Mouse (Mus musculus) heart, postnatal 10 days (tissue): ENCODE measurements at regions not wholly inside any gene's neighbourhood (a gene's known extent, or its start where the extent isn't known, plus 50 kb on each side); places are given as distances from the start of the nearest gene placed in this dataset.
"Not testable (repeated sequence)": the region's sequence is repeated elsewhere in the genome, so short reads cannot be mapped to it uniquely, and the experiment has no call there.

Experiments
- DNase-seq, 2 experiments: peaks; one replicate each; pipeline ENCODE4 v3.0.0; 2021
- intact Hi-C: fragments of 180-260 bp; cut with DNase I; formaldehyde crosslinking; loops from one replicate; pipeline ENCODE4 v1.15.1; 2025

DNA sequence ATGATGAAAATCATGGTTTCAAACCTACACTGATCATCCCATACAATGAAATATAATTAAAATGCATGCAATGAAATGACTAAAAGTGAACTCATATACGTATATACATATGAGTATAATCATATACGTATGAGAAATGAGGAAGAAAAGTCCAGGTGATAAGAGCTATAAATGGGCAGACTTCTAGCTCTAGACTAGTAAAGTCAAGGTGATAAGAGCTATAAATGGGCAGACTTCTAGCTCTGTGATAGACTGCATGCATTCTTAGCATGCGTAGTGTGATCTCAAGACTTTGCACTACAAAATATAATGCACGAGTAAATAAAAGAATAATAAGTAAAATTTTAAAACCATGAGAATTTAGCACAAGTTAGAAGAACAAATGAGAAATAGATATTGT is 606.2 kb upstream of the Gpc5 start:
- intact Hi-C loops, result no loop called here
- no peak for DNase-seq

DNA sequence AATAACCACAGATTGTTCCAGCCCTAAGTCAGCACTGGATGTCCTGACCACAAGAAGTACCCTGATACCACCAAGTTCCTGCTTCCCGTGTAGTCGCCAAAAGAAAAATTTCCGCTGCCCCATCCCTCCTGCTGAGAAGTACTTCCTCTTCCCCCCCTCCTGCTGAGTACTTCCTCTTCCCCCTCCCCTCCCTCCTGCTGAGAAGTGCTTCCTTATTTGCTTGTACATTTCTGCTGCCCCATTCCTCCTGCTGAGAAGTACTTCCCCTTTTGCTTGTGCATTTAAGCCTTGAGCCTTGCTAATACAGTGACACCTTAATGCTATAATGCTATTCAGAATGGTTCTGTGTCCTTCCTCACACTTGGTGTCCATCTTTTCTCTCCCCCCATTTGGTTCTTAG is 598.6 kb upstream of the Gpc5 start:
- DNase-seq, intact Hi-C loops: not testable (repeated sequence)

DNA sequence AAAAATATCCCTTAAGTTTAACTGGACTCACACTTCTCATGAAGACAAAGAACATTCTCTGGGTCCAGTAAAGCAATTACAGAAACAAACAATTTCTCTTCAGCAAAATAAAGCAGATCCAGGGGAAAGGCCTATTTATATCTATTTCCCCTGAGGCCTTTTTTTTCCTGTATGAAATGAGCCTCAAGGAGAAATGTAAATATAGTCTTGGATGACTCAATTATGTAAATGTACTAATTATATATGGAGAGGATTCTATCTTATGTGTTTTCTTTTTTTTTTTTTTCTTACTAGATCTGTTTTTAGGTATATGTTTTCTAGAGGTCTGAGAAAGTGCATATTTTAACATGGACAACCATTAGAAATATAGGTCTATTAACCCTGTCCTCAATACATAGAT is 587.0 kb upstream of the Gpc5 start:
- intact Hi-C loops, result no loop called here
- DNase-seq, result no peak

DNA sequence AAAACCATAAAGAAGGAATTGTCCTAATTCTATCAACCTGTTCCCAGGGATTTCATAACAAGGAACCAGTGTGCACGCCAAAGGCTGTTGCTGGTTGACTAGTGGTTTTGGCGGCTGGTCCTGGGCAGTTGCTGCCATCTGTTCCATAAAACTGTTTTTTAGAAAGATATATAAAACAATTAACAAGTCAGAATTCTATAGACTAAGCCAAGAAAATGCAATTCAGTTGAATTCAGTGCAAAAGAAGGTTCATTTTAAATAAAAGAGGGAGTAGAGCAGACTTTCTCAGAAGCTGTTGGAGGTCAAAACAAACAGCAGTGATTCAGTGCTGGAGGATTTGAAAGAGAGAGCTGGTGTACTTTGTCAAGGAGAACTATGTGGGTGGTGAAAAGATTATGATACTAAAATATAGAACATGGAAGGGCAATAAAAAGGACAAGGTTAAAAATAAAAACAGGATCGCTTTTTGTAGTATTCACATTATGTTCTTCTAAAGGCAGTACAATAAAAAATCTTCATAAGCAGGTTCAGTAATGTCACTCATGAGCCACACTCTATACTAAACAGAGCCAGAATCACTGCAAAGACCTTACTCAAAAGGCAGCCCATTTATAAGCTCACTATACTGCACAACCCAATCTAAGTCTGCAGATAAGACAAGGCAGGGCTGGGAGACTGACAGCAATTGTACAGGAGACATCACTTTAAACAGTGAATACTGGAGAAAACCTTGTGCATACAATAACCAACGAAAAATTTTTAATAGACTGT is 543.9 kb upstream of the Gpc5 start:
- no peak for DNase-seq
- intact Hi-C loops, result no loop called here

DNA sequence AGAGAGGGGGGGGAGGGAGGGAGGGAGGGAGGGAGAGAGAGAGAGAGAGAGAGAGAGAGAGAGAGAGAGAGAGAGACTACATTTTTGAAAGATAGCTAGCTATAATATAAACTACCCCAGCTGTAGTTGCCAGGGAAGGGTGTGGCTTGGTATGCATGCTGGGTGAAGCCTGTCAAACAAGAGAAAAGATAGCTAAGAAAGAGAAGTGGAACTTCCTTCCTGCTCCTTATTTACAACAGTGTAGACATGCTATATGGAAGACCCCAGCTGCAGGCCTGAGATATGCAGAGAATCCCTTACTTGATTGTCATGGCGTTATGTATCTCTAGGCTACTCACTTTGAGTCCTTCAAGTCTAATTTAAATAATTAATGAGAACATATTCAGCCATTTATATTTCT is 542.9 kb upstream of the Gpc5 start:
- DNase-seq, result no peak
- intact Hi-C loops, result no loop called here

DNA sequence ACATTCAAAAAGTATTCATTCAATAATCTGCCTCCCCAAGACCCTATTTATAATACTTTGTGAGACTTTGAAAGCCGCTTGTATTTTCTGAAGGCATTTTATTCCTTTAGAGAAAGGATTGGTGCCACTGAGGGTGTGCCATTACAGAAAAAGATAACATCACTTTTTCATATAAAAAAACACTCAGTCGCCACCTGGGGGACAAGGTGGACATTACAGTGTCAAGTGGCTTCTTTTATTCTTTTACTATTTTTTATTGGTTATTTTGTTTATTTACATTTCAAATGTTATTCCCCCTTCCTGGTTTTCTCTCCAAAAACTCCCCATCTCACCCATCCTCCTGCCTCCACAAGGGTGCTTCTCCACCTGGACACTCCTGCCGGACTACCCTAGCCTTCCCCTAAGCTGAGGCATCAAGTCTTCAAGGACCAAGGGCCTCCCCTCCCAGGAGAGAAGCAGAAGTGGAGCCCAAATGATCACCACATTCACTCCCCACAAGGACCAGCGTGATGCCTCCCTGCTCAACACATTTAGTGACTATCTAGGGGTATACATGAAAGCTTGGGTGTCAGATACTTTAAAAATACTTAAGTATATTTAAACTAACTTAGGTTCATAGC is 525.5 kb upstream of the Gpc5 start:
- DNase-seq, result no peak
- intact Hi-C loops, result no loop called here

DNA sequence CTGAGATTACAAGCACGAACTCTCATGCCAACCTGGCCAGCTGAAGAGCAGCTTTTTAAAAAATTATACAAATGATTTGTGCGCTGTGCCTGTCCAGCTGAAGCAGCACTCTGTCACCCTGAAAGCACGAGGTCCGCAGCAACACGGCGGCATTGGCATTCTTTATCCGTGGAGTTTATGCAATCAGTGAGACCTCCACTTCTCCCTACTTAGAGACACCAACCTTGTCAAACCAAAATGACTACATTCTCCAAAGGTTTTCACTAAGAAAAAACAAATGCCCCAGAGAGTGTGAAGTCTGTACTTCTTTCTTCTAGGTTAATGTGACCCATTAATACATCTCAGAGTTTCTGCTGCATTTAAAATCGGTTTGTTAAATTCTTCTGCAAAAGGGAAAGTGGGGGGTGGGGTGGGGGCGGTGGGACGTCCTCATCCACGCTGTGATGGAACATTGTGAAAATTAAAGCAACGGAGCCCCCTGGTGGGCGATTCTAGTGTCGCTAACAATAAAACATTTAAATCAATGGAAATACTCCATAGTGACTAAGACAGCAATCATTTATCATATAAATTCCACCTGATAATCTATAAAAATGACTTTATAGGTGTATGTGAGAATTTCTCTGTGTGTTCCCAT is 524.2 kb upstream of the Gpc5 start:
- intact Hi-C loops, result no loop called here
- peak; percentile 27 to 51 for DNase-seq

DNA sequence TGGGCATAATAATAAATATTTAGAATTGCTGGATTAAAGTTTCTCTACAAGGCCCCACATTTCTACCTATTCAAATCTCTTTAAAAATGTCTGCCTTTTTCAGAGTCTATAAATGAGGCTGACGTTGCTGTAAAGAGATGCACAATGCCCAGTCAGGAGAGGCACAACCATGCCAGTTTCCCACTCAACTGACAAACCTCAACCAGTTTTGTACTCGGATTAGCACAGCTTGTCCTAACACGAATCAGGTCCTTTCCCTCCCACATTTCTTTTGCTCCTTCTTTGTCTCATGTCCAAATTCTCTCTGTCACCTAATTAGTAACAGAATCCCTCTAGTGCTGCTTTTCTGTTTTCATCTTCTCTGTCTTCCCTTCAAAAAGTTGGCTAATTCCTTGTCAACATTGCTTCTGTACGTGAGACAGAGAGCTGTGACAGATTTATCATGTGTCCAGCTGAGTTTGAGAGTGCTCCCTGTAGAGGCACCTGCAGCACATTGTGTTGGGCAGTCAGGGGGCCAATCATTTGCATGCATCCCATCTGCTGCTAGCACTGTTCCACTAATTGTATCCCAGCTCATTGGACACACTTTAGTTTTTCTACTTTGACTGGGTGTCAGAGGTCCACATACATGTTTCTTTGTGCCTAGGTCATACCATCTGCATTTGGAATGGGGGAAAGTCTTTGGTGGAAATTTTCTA is 504.5 kb upstream of the Gpc5 start:
- no peak for DNase-seq
- intact Hi-C loops, result no loop called here

DNA sequence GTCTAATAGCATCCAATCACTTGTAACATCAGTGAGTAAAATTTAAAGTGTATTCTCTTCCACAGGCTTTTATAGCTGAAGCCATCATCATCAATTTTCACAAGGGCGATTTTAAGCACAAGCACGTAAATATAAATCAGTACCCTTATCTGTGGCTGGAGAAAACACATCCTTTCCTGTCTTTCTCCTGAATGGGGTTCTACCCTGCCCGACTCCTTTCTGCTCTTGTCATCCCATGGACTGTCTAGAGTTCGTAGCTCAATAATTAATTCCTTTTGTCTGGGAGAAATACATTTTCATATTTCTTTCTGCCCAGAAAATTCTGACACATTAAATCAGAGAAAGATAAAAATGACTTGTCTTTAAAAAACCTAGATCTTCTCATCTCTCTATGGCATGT is 482.7 kb upstream of the Gpc5 start:
- DNase-seq, result no peak
- intact Hi-C loops, result no loop called here

DNA sequence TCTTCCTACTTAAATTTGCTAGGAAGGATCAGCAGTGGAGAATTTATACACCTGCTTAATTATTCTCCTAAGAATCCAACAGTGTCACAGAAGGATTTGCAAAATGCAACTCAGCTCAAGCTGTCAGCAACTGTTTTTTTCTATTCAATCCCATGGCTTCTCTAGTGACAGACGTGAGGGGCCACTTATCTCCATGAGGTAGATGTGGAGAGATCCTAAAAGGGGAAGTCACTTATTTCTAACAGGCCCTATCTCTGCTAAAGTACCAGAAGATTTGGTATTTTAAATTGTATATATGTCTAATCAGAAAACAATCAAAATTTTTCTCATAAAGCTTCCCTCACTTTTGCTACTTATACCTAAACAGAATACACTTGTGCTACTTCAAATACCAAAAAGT is 479.6 kb upstream of the Gpc5 start:
- intact Hi-C loops, result no loop called here
- no peak for DNase-seq

DNA sequence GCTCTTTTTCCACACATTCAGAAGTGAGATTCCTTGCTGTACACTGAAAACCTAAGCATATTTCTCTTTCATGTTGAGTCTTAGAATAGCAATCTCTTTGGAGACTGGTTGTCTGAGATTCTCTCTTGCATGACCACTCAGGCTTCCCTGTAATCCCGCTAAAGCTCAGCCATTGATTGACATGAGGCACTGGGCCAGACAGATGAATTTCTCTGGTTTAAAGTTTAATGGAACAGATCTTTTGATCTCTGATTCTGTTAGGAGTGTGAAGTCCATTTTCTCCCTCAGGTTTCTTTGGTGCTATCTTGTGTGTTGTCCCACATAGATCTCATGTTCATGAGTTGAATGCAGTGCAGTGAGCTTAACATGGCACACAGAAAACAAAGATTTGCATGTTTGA is 435.4 kb upstream of the Gpc5 start:
- intact Hi-C loops, result no loop called here
- no peak for DNase-seq

DNA sequence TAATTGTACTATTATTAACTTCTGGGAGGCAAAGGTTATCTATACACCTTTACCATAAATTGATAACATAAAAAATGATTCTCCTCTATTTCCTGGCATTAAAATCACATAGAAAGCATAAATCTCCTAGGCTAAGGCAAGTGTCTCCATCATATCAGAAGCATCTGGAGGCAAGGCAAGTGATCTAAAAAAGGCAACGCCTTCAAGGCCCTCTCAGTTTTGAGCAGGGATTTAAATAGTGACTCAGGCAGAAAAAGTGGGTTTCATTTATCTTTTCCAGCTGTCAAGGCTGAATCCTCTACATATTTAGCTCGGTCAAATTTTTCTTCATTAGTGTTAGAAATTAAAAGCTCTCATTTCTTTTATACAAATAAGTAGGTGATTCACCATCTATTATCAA is 430.0 kb upstream of the Gpc5 start:
- no peak for DNase-seq
- intact Hi-C loops, result no loop called here

DNA sequence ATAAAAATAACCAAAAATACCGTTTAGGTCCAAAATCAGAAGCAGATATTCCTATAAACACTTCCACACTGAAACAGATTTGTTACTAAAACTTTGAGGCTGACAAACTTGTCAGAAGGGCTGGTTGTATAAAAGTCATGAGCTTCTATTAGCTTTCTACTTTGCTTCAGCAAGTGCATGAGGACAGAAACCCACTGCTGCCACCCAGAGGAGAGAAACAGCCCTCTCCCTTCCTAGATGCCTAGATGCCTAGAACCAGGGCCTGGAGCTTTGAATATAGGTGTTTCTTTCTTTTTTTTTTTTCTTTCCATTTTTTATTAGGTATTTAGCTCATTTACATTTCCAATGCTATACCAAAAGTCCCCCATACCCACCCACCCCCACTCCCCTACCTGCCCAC is 406.9 kb upstream of the Gpc5 start:
- no peak for DNase-seq
- intact Hi-C loops, result no loop called here

DNA sequence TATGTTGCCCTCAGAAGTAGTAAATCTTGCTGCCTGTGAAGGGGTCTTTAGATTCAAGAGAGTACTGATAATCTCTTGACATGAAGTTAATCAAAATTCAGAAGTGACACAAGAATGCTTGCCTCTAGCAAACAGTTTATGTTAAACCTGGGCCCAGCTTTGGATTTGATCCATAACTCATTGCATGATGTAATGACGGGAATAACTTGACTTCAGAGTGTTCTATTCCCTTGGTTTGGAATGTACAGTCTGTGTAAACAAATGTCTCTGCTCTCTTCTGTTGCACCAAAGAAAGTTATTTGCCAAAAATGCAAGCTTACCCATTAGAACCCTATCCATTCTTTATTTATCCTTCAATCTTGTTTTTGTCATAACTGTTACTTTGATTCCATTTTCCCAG is 397.1 kb upstream of the Gpc5 start:
- no peak for DNase-seq
- intact Hi-C loops, result no loop called here

DNA sequence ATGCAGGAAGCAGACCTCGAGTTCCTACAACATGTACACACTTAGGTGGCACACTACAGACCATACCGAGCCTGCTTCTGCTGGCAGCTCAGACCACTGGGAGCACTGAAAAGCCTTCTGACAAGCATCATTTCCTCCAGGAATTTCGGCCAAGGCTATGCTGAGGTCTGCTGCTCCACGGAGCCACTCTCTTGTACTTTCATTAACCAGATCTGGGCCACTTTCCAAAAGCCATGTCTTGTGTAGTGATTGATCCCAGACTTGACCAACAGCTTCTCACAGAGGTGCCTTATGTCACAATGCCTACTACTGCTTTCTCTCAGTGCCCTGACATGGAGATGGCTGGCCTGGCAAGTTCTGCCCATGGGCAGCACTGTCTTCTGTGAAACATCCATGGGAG is 394.5 kb upstream of the Gpc5 start:
- no peak for DNase-seq
- intact Hi-C loops, result no loop called here

DNA sequence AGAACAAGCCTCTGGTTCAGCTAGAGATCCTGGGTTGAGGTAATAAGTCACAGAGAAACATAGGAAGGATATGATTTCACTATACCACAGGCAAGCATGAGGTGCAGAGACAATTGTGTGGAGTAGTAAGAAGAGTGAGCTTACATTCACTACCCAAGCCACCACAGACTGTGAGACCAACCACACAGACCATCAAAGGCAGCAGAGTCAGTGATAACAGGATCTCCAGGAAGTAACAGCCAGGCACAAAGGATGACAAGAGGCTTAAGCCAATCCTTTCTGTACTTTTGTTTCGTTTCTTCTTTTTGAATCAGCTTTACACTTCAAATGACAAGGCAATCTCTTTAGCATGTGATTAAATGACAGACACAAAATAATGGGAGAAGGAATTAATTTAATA is 368.9 kb upstream of the Gpc5 start:
- intact Hi-C loops, result no loop called here
- DNase-seq, result no peak

DNA sequence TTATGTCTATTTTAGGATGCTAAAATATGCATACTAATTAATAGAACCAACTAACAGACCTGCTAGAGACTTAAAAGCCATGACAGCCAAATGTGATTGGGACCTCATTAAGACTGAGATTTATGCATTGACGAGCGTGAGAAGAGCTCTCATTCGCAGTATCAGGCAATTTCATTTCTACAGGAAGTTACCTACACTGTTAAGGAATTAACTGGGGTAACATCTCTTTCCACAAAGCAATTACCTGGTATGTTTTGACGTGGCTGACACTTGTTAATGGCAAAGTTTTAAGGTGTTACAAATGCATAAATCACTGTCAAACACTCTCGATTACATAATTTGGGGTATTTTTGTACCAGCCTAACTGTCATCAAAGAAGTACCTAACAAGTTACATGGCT is 324.7 kb upstream of the Gpc5 start:
- intact Hi-C loops, result no loop called here
- DNase-seq, result no peak

DNA sequence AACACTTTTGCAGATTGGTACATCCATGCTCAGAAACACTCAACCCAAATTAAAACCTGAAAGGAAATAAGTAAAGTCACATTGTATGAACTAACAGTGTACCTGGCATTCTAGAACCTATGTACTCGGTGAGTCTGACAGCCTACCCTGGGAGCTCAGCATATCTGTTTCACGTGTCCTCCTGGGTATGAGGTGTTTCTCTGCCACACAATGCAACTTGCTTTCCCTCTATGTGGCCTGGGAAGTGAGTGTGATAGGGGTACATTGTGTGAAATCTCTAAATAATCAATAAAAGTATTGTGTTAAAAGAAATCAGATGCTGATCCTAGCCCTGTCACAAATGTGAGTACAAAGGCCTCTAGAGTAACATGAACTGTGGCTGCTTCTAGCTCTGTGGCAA is 315.3 kb upstream of the Gpc5 start:
- no peak for DNase-seq
- intact Hi-C loops, result no loop called here

DNA sequence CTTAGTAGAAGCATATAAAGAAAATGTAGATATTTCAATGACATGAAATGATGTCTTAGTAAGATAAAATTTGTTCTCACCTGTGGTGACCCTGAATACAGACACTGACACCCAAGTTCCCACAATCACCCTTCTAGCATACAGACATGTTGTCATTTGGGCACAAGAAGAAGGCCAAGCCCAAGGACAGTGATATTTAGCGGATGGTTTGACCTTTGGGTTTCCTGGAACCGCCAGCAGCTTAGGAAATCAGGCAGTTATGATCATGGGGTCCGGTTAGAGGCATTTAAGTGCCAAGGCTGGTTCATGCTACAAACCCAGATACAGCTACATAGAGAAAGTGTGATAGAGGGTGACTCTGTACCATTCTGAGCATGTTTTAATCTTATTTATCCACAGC is 310.2 kb upstream of the Gpc5 start:
- DNase-seq, result no peak
- intact Hi-C loops, result no loop called here

DNA sequence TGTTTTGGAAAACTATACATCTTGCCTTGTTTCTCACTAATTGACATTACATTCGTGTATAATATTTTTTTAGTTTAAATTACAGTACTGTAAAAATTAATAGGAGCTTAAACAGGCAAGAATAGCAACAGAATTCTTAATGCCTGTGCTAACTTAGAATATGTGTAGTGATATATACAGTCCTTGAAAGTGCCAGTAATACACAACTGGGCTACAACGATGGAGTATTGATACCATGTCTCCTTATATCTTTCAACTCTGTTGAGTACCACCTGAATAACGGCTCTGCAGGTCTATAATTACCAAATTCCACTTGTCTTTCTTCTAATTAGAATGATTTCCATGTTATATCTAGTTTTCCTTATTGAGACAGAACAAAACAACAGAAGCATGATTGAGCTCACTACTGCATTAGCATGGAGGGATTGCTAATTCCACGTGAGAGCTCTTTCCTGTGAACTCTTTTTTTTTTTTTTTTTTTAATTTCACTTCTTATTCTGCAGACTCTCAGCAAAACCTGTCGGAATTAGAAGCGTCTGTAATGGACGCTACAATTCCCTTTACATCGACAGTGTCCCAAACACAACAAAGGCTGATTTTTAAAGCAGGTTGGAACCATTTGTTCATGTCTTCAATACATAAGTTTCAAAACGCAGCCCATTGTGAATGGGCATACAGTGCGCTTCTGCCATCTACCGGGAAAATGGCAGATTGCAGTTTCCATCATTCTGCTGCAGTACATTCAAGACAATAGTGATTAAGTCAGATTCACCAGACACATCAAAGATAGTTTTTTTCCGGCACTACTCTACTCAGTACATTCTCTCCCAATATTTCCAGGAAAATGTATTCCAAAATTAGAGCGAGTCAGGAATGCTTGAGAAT is 300.8 kb upstream of the Gpc5 start:
- peak; percentile 63 to 73 for DNase-seq
- intact Hi-C loops, result no loop called here

DNA sequence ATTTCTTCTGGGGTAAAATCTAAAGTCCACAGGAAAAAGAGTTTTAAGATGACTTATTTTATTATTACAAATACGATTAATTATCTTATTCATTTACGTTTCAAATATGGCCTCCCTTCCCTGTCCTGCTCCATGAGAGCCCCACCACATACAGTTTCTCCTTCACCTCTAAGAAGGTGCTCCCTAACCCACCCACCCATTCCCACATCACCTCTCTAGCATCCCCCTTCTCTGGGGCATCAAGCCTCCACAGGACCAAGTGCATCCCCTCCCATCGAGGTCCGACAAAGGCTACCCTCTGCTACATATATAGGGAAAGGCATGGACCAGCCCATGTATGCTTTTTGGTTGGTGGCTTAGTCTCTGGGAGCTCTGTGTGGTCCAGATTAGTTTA is 300.2 kb upstream of the Gpc5 start:
- intact Hi-C loops, result no loop called here
- DNase-seq, result no peak
